Mouse (Mus musculus) hindbrain, embryonic 14.5 days (tissue): Measurements from ENCODE around the gene Col6a4. TPM values are rescaled to one million over a fixed set of nuclear protein-coding genes. Genes with fewer than 3 reads are reported as not detected.

Source experiments
- ATAC-seq: fragments of 200-750 bp; cut with Nextera tagmentation; 2 replicates; pipeline ENCODE4 v1.8.0; 2017; ENCODE audit warnings: moderate number of reproducible peaks, mild to moderate bottlenecking, moderate TSS enrichment, moderate library complexity; ENCODE audit not compliant: low FRiP score
- DNase-seq: peaks from one replicate; pipeline ENCODE4 v3.0.0-alpha.2; 2015; ENCODE audit warnings: low spot score
- H3K27ac ChIP-seq: fragments of 300-500 bp; sonication (generic); 2 replicates; pipeline ENCODE4 v1.5.1; 2014; ENCODE audit warnings: mild to moderate bottlenecking, moderate library complexity
- H3K27me3 ChIP-seq: fragments of 300-500 bp; sonication (generic); 2 replicates; pipeline ENCODE4 v1.6.1; 2014; ENCODE audit warnings: mild to moderate bottlenecking, low read length, mixed read lengths; ENCODE audit not compliant: control insufficient read depth, insufficient read depth
- H3K36me3 ChIP-seq: fragments of 300-500 bp; sonication (generic); replicated peaks from 2 replicates; pipeline ENCODE4 v1.6.1; 2014; ENCODE audit not compliant: control insufficient read depth, insufficient read depth
- H3K4me1 ChIP-seq: fragments of 300-500 bp; sonication (generic); replicated peaks from 2 replicates; pipeline ENCODE4 v1.6.1; 2014; ENCODE audit warnings: antibody characterized with exemption, low read length, mixed read lengths; ENCODE audit not compliant: control insufficient read depth, insufficient read depth
- H3K4me2 ChIP-seq: fragments of 300-500 bp; sonication (generic); replicated peaks from 2 replicates; pipeline ENCODE4 v1.6.1; 2014; ENCODE audit warnings: mild to moderate bottlenecking, moderate library complexity
- H3K4me3 ChIP-seq: fragments of 300-500 bp; sonication (generic); replicated peaks from 2 replicates; pipeline ENCODE4 v1.5.1; 2014; ENCODE audit warnings: mild to moderate bottlenecking, low read length
- H3K9ac ChIP-seq: fragments of 300-500 bp; sonication (generic); 2 replicates; pipeline ENCODE4 v1.6.1; 2014
- H3K9me3 ChIP-seq: fragments of 300-500 bp; sonication (generic); 2 replicates; pipeline ENCODE4 v1.6.1; 2016; ENCODE audit warnings: low read length; ENCODE audit not compliant: control insufficient read depth
- WGBS: fragments of 180-500 bp; shearing (Covaris S2); extraction: QIAGEN DNeasy Blood & Tissue Kit; methylation state at CpG from one replicate; pipeline ENCODE4 v1.1.7; 2014; 5-methylcytosine and 5-hydroxymethylcytosine counted together
- polyA plus RNA-seq: library from polyadenylated mRNA; unstranded; fragments of >200 nt; fragmentation: Nextera tagmentation; extraction: Ambion mirVana; gene quantifications from 2 replicates; pipeline ENCODE4 v1.2.1, GENCODE M21; 2014

Col6a4 gene
- polyA plus RNA-seq, 1 experiment from 2014 or later: 0.32 TPM

DNA sequence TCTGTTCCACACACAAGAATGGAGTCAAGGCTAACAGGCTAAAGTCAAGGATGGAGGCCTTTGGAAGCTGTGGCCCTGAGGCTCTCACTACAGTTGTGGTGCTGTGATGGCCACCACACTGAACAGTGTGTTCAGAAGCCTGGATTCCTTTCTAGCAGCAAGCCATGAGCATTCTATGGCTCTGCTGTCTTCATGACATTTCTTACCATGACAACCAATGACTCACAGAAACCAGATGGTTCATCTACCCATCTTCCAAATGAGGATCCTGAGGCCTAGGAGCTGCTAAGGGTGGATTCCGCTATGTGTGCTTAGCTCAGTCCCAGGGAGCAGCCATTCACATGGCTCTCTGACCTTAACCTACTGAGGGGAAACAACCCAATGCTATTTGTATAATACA, 57.3 kb downstream of the Col6a4 start:
- Histone ChIP-seq H3K27ac (no peak overlapping the region), H3K4me3 (no peak overlapping the region), H3K4me2 (no peak overlapping the region), H3K36me3 (no peaks in the 10 kb centered on the region), H3K9me3 (no peaks in the 10 kb centered on the region), H3K9ac (no peak overlapping the region), H3K4me1 (no peaks in the 10 kb centered on the region), H3K27me3 (no peaks in the 10 kb centered on the region)
- DNase-seq (no peak), ATAC-seq (no peak)
- 86% methylated on average over 1 of the region's 1 CpGs for whole genome bisulfite sequencing

DNA sequence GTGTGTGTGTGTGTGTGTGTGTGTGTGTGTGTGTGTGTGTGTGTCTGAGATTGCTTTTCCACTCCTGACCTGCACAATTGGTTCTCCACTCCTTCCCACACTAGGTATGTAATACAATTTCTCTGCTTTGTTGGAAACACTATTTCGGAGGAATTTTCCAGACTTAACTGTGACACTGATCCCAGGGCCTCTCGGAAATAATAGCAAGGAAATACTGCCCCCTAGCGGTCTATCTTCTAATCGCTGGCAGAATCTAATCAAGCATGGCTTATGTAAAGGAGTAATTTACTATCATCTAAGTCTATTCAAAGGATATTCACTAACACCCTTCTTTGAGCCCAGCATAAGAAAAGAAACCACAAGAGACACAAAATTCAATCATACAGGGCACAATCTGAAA, 57.7 kb downstream of the Col6a4 start:
- H3K9ac ChIP-seq: no peak overlapping the region
- no peaks in the 10 kb centered on the region for H3K4me1 ChIP-seq
- WGBS: 6% methylated on average over 4 of the region's 4 CpGs
- H3K4me3 ChIP-seq: no peak overlapping the region
- no peak overlapping the region for H3K27ac ChIP-seq
- H3K4me2 ChIP-seq: no peak overlapping the region
- ATAC-seq (no peak), DNase-seq (peak; percentile 91)
- H3K36me3 ChIP-seq: no peaks in the 10 kb centered on the region
- H3K9me3 ChIP-seq: no peaks in the 10 kb centered on the region
- H3K27me3 ChIP-seq: no peaks in the 10 kb centered on the region

DNA sequence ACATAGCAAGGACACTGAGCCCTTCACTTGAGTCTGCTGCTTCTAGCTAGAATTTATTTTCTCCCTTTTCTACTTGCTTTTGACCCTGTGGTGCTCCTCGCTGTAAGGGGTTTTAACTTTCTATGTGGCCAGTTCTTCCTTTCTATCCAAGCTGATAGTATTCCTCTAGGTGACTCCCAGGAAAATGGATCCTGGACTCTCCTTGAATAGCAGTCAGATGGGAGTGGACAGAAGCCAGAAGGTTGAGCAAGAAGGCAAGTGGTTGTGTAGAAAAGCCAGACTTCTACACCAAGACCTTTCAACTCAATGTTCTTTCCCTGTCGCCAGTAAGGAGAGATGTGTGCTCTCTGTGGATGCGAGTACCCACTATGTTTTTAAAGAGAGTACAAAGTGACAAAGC, 80.9 kb downstream of the Col6a4 start:
- Histone ChIP-seq H3K36me3 (no peaks in the 10 kb centered on the region), H3K4me2 (no peak overlapping the region), H3K9ac (no peak overlapping the region), H3K4me1 (no peaks in the 10 kb centered on the region), H3K4me3 (no peak overlapping the region), H3K27ac (no peak overlapping the region), H3K27me3 (no peaks in the 10 kb centered on the region), H3K9me3 (no peaks in the 10 kb centered on the region)
- ATAC-seq (no peak), DNase-seq (no peak)
- 93% methylated on average over 3 of the region's 3 CpGs for WGBS

DNA sequence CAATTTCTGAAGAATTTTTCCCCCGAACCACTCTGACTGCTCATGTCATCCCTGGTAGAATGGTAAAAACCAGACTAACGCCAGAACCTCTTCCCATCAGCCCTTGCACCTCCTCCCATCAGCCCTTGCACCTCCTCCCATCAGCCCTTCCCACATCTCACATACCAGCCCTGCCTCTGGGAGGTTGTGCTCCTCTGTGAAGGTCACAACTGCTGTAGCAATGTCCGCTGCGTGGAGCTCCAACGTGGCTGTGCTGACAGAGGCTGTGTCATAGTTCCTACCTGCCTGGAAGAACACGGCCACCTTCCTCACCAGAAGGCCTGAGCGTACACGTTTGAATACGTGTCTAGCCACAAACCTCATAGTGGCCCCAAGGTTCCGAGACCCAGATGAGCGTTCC, 83.4 kb downstream of the Col6a4 start:
- Histone ChIP-seq H3K9ac (no peak overlapping the region), H3K27ac (no peak overlapping the region), H3K4me2 (no peak overlapping the region), H3K9me3 (no peaks in the 10 kb centered on the region), H3K4me1 (no peaks in the 10 kb centered on the region), H3K36me3 (no peaks in the 10 kb centered on the region), H3K4me3 (no peak overlapping the region), H3K27me3 (no peaks in the 10 kb centered on the region)
- ATAC-seq (no peak), DNase-seq (no peak)
- WGBS: 89% methylated on average over 11 of the region's 11 CpGs

DNA sequence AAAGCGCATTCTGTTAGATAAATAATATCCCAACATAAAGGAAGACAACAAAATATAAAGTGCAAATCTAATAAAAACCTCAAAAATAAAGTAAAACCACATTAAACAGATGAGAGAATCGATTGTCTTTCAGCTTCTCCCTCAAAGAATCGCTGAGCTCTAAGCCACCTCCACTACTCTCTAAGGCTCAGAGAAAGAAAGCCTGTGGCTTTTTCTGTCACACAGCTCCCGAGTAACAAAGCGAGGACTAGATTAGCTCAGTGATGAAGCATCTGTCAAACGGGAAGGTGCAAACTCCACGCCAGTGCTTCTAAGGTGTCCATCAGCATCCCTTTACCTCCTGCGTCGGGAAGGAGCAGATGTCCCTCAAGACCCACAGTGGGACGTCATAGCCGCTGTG, 98.6 kb downstream of the Col6a4 start:
- no peak overlapping the region for H3K4me3 ChIP-seq
- no peak overlapping the region for H3K9ac ChIP-seq
- no peak overlapping the region for H3K4me2 ChIP-seq
- no peaks in the 10 kb centered on the region for H3K36me3 ChIP-seq
- ATAC-seq (no peak), DNase-seq (no peak)
- H3K9me3 ChIP-seq: no peaks in the 10 kb centered on the region
- WGBS: 52% methylated on average over 11 of the region's 11 CpGs
- H3K4me1 ChIP-seq: no peaks in the 10 kb centered on the region
- no peaks in the 10 kb centered on the region for H3K27me3 ChIP-seq
- no peak overlapping the region for H3K27ac ChIP-seq

DNA sequence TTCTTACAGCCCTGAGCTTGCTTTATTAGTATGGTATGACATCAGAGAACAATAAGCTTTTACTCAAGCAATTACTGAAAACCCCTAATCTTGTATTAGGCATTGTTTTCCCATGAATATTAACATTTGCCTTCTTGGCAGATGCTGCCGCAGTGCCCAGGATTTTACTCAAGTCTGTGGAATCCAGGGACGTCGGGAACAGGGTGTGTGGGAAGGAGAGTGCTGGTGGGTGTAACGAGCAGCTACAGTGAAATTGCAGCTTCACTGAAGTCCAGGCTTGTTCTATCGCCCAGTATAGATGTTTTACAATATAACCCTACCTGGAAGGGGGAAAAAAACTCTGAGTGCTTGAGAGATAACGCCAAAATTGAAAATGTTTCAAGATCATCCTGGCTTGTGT, 104.2 kb downstream of the Col6a4 start:
- no peak for ATAC-seq
- Histone ChIP-seq H3K4me2 (no peak overlapping the region), H3K9ac (no peak overlapping the region), H3K9me3 (no peaks in the 10 kb centered on the region), H3K36me3 (no peaks in the 10 kb centered on the region), H3K27me3 (no peaks in the 10 kb centered on the region), H3K27ac (no peak overlapping the region), H3K4me1 (no peaks in the 10 kb centered on the region), H3K4me3 (no peak overlapping the region)
- 84% methylated on average over 6 of the region's 6 CpGs for WGBS
- DNase-seq: no peak

DNA sequence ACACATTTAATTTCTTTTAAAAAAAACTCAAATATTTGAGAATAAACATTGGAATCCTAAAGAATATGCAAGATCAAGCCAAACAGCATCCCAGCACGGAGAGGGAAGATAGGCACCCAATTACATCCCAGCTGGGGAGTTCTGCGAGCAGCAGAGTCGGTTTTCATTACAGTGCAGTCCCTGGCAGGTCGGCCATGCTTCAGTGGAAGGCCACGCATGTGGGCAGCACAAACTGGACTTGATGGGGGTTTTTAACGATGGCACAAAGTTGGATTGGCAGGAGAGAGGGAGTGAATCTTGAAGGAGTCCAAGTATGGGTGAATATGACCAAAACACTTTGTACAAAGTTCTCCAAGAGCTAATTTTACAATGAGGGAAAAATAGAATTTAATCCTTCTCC, 106.5 kb downstream of the Col6a4 start:
- Histone ChIP-seq H3K4me1 (peaks cover 2% of the 10 kb centered on the region; the same call in 1 of the 2 replicates), H3K9me3 (no peaks in the 10 kb centered on the region), H3K36me3 (no peaks in the 10 kb centered on the region), H3K4me3 (no peak overlapping the region), H3K27me3 (no peaks in the 10 kb centered on the region), H3K9ac (no peak overlapping the region), H3K4me2 (no peak overlapping the region), H3K27ac (no peak overlapping the region)
- WGBS: 80% methylated on average over 6 of the region's 6 CpGs
- ATAC-seq (no peak), DNase-seq (no peak)

DNA sequence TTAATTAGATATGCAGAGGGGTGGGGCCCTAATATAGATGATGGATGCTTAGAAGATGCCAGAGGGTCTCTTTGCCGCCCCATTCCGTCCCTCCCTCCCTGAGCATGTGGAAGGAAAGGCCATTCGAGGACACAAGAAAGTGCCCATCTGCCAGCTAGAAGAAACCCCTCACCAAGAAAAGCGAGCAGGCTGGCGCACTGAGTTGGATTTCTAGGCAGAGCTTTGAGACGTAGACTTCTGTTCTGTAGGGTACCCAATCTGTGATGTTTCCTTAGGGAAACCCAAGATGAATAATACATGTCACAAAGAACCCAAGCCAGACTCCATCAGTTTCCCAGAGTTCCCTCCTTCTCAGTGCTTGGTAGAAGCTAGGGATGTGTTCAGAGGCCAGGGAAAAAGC, 107.1 kb downstream of the Col6a4 start:
- Histone ChIP-seq H3K9ac (no peak overlapping the region), H3K4me1 (peaks cover 7% of the 10 kb centered on the region; the same call in 1 of the 2 replicates), H3K4me3 (no peak overlapping the region), H3K27ac (no peak overlapping the region), H3K9me3 (no peaks in the 10 kb centered on the region), H3K36me3 (no peaks in the 10 kb centered on the region), H3K4me2 (no peak overlapping the region), H3K27me3 (no peaks in the 10 kb centered on the region)
- DNase-seq: no peak
- WGBS: 76% methylated on average over 6 of the region's 6 CpGs
- ATAC-seq: no peak

DNA sequence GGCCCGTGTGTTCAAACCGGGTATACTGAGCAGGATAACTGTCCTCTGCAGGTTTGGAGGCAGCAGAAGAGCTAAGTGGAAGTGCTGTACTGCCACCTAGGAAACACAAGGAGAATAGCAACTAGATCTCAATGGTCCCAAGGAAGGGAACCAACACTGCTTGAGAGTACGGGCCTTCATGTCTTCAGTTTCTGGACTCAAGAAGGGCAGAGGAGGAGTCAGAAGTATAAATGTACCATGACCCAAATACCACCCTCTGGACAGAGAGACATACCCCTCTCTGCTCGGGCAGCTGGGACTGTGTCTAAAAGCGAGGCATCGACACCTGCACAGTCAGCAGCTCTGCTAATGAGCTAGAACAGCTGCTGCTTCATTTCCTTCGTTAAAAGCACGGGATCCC, 108.5 kb downstream of the Col6a4 start:
- Histone ChIP-seq H3K36me3 (no peaks in the 10 kb centered on the region), H3K4me3 (no peak overlapping the region), H3K9me3 (no peaks in the 10 kb centered on the region), H3K4me2 (no peak overlapping the region), H3K27me3 (no peaks in the 10 kb centered on the region), H3K27ac (peak overlapping the region; percentile 58; the same call in 1 of the 2 replicates), H3K9ac (no peak overlapping the region), H3K4me1 (peaks cover 12% of the 10 kb centered on the region; the same call in 1 of the 2 replicates)
- DNase-seq: peak; percentile 56
- 52% methylated on average over 8 of the region's 8 CpGs for whole genome bisulfite sequencing
- no peak for ATAC-seq

DNA sequence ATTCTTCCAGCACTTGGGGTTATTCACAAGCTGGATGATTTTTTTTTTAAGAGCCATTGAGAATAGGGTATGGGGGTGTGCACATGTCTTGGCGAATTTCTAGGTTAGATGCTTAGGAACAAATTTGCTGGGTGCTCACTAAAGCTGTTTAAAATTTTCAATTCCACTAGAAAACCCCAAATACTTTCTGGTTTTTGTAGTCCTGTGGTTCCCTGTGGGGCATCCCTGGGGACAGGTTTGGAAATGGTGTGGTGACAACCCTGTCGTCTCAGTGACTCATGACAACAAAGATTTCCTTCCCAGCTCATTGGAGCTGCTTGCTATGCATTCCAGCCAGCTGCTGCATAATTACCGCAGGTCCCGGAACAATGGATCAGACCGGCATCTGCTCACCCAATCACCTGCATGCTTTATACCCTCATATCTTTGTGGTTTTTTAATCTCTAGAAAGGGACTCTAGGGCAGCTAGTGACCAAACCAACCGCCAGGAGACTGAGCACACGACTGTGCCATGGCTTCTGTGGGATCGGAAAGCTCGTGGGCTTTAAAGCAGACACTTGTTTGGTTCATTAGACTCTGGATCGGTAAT, 111.6 kb downstream of the Col6a4 start:
- ATAC-seq (peak; percentile 48; the same call in 1 of the 2 replicates), DNase-seq (peak; percentile 54)
- Histone ChIP-seq H3K4me1 (peaks cover 12% of the 10 kb centered on the region; the same call in 1 of the 2 replicates), H3K9ac (peak overlapping the region; percentile 4), H3K27me3 (no peaks in the 10 kb centered on the region), H3K36me3 (no peaks in the 10 kb centered on the region), H3K27ac (peak overlapping the region; percentile 60), H3K9me3 (no peaks in the 10 kb centered on the region), H3K4me2 (peak overlapping the region; percentile 37), H3K4me3 (no peak overlapping the region)
- WGBS: 15% methylated on average over 10 of the region's 10 CpGs
